Mouse (Mus musculus): ENCODE results near the gene Itpr1.

DNA sequence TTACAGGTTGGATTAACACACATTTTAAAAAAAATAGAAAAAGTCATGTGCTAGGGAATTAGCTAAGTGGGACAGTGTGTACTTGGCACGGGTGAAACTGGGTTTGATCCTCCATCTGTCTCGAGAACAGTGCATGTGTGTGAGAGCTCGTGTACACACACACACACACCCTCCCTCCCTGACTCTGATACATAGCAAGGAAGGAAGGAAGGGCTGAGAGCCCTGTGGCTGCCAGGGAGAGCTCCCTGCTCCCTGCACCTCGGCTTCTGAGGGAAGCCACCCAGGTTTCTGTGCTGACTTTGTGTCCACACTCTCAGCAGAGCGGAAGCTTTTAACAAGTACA, 244.1 kb downstream of the Itpr1 start:
- TF ChIP-seq CTCF (IDR thresholded peaks at IDR 0.05; ENCODE audit: low read depth, low read length) = no peak
- TF ChIP-seq POLR2A (IDR thresholded peaks at IDR 0.05; ENCODE audit: extremely low read depth, insufficient read depth, low read length) = no peak
